Mouse (Mus musculus) MEL (cell line): Measurements from ENCODE around the gene Sumf1. TPM values are rescaled to one million over a fixed set of nuclear protein-coding genes. Genes with fewer than 3 reads are reported as not detected.

Source experiments
- DNase-seq: peaks from one replicate; pipeline ENCODE4 v3.0.0; 2011; ENCODE audit warnings: low read depth, low spot score
- H3K27ac ChIP-seq: 2 replicates; pipeline ENCODE4 v1.5.1; 2012; ENCODE audit warnings: low read depth, mild to moderate bottlenecking, control low read depth, low read length, moderate library complexity; ENCODE audit not compliant: control insufficient read depth
- H3K27me3 ChIP-seq, 2 experiments: fragments of 150-350 bp in 1 of 2; sonication (generic) in 1 of 2; 2 replicates each; pipeline ENCODE4 v1.6.1; 2012; ENCODE audit warnings: low read length in 2 of 2, mild to moderate bottlenecking in 2 of 2, improper control_type of control experiment in 1 of 2, moderate library complexity in 1 of 2; ENCODE audit not compliant: insufficient read depth in 2 of 2, control insufficient read depth in 1 of 2
- H3K36me3 ChIP-seq, 2 experiments: 2 replicates each; pipeline ENCODE4 v1.6.1; 2012 to 2014; ENCODE audit warnings: low read length in 2 of 2, improper control_type of control experiment in 1 of 2, inconsistent platforms in 1 of 2, mild to moderate bottlenecking in 1 of 2; ENCODE audit not compliant: insufficient read depth in 2 of 2, control insufficient read depth in 1 of 2
- H3K4me1 ChIP-seq, 2 experiments: fragments of 150-350 bp in 1 of 2; sonication (generic) in 1 of 2; 2 replicates each; pipeline ENCODE4 v1.6.1; 2012; ENCODE audit warnings: low read length in 2 of 2, improper control_type of control experiment in 1 of 2, mild to moderate bottlenecking in 1 of 2; ENCODE audit not compliant: insufficient read depth in 2 of 2, control insufficient read depth in 1 of 2
- H3K4me3 ChIP-seq, 2 experiments: fragments of 150-350 bp in 1 of 2; sonication (generic) in 1 of 2; 2 replicates each; pipeline ENCODE4 v1.5.1; 2012; ENCODE audit warnings: low read depth in 2 of 2, low read length in 2 of 2, mild to moderate bottlenecking in 2 of 2, moderate library complexity in 2 of 2, control low read depth in 1 of 2, improper control_type of control experiment in 1 of 2; ENCODE audit not compliant: control insufficient read depth in 1 of 2, insufficient read depth in 1 of 2
- H3K79me2 ChIP-seq: 2 replicates; pipeline ENCODE4 v1.6.1; 2012; ENCODE audit warnings: mild to moderate bottlenecking, low read length, moderate library complexity; ENCODE audit not compliant: control insufficient read depth, poor library complexity, insufficient read depth
- H3K9ac ChIP-seq: 2 replicates; pipeline ENCODE4 v1.6.1; 2012; ENCODE audit warnings: low read depth, mild to moderate bottlenecking, control low read depth, low read length, moderate library complexity; ENCODE audit not compliant: control insufficient read depth, poor library complexity, severe bottlenecking
- H3K9me3 ChIP-seq: fragments of 150-350 bp; sonication (generic); replicated peaks from 2 replicates; pipeline ENCODE4 v1.6.1; 2012; ENCODE audit warnings: mild to moderate bottlenecking, low read length, improper control_type of control experiment, moderate library complexity; ENCODE audit not compliant: insufficient read depth
- CTCF ChIP-seq, 3 experiments: IDR thresholded peaks in 2 of 3; conservative IDR thresholded peaks in 1 of 3; 2 replicates each; pipeline ENCODE4 v1.5.1; 2011 to 2012; ENCODE audit warnings: low read length in 3 of 3, low read depth in 2 of 3, mild to moderate bottlenecking in 2 of 3, improper control_type of control experiment in 1 of 3, inconsistent platforms in 1 of 3, mixed read lengths in 1 of 3, moderate library complexity in 1 of 3; ENCODE audit not compliant: control insufficient read depth in 1 of 3, insufficient read depth in 1 of 3, poor library complexity in 1 of 3, severe bottlenecking in 1 of 3
- E2F4 ChIP-seq: IDR thresholded peaks from 2 replicates; pipeline ENCODE4 v1.6.1; 2011; ENCODE audit warnings: low read depth, low read length, improper control_type of control experiment, borderline replicate concordance
- ELF1 ChIP-seq: IDR thresholded peaks from 2 replicates; pipeline ENCODE4 v1.6.1; 2014; ENCODE audit warnings: low read depth, mild to moderate bottlenecking, inconsistent platforms, low read length, improper control_type of control experiment, moderate library complexity
- ETS1 ChIP-seq: IDR thresholded peaks from 2 replicates; pipeline ENCODE4 v1.6.1; 2012; ENCODE audit warnings: low read depth, mild to moderate bottlenecking, inconsistent platforms, low read length, improper control_type of control experiment, moderate library complexity
- HCFC1 ChIP-seq: IDR thresholded peaks from 2 replicates; pipeline ENCODE4 v1.6.1; 2012; ENCODE audit warnings: low read depth, mild to moderate bottlenecking, inconsistent platforms, low read length, improper control_type of control experiment, moderate library complexity
- KAT2A ChIP-seq: conservative IDR thresholded peaks from 2 replicates; pipeline ENCODE4 v1.6.1; 2012; ENCODE audit warnings: low read depth, low read length, improper control_type of control experiment, inconsistent platforms
- MAX ChIP-seq: IDR thresholded peaks from 2 replicates; pipeline ENCODE4 v1.6.1; 2011; ENCODE audit warnings: low read length, improper control_type of control experiment
- MAZ ChIP-seq: IDR thresholded peaks from 2 replicates; pipeline ENCODE4 v1.6.1; 2012; ENCODE audit warnings: low read depth, mild to moderate bottlenecking, inconsistent platforms, low read length, improper control_type of control experiment
- MXI1 ChIP-seq: IDR thresholded peaks from 2 replicates; pipeline ENCODE4 v1.6.1; 2011; ENCODE audit warnings: mild to moderate bottlenecking, low read depth, low read length, improper control_type of control experiment
- MYC ChIP-seq: IDR thresholded peaks from 2 replicates; pipeline ENCODE4 v1.6.1; 2011; ENCODE audit warnings: low read depth, mild to moderate bottlenecking, low read length, improper control_type of control experiment, moderate library complexity
- NELFE ChIP-seq: IDR thresholded peaks from 2 replicates; pipeline ENCODE4 v1.6.1; 2011; ENCODE audit warnings: low read depth, low read length, improper control_type of control experiment
- NRF1 ChIP-seq: IDR thresholded peaks from 2 replicates; pipeline ENCODE4 v1.6.1; 2014; ENCODE audit warnings: low read depth, mild to moderate bottlenecking, inconsistent platforms, low read length, improper control_type of control experiment, moderate library complexity; ENCODE audit not compliant: poor library complexity, insufficient read depth, severe bottlenecking
- POLR2A ChIP-seq, 2 experiments: IDR thresholded peaks; 2 replicates each; pipeline ENCODE4 v1.6.1; 2011 to 2012; ENCODE audit warnings: low read length in 2 of 2, mild to moderate bottlenecking in 2 of 2, control low read depth in 1 of 2, improper control_type of control experiment in 1 of 2, low read depth in 1 of 2, moderate library complexity in 1 of 2; ENCODE audit not compliant: control insufficient read depth in 1 of 2, insufficient read depth in 1 of 2, poor library complexity in 1 of 2
- POLR2AphosphoS5 ChIP-seq: IDR thresholded peaks from 2 replicates; pipeline ENCODE4 v1.6.1; 2012; ENCODE audit warnings: low read depth, borderline replicate concordance, mild to moderate bottlenecking, inconsistent platforms, low read length, moderate library complexity, mixed read lengths
- RAD21 ChIP-seq: IDR thresholded peaks from 2 replicates; pipeline ENCODE4 v1.6.1; 2011; ENCODE audit warnings: mild to moderate bottlenecking, low read depth, low read length, improper control_type of control experiment
- SIN3A ChIP-seq: IDR thresholded peaks from 2 replicates; pipeline ENCODE4 v1.6.1; 2012; ENCODE audit warnings: low read length, improper control_type of control experiment, inconsistent platforms
- SMC3 ChIP-seq: IDR thresholded peaks from 2 replicates; pipeline ENCODE4 v1.6.1; 2011; ENCODE audit warnings: low read depth, low read length, improper control_type of control experiment
- TBP ChIP-seq: IDR thresholded peaks from 2 replicates; pipeline ENCODE4 v1.8.0; 2011; ENCODE audit warnings: low read depth, low read length, improper control_type of control experiment
- TCF12 ChIP-seq: IDR thresholded peaks from 2 replicates; pipeline ENCODE4 v1.6.1; 2014; ENCODE audit warnings: low read depth, mild to moderate bottlenecking, inconsistent platforms, low read length, improper control_type of control experiment, moderate library complexity
- UBTF ChIP-seq: IDR thresholded peaks from 2 replicates; pipeline ENCODE4 v1.6.1; 2012; ENCODE audit warnings: low read depth, mild to moderate bottlenecking, inconsistent platforms, low read length, improper control_type of control experiment, moderate library complexity, borderline replicate concordance; ENCODE audit not compliant: insufficient read depth
- USF1 ChIP-seq: IDR thresholded peaks from 2 replicates; pipeline ENCODE4 v1.6.1; 2014; ENCODE audit warnings: low read depth, mild to moderate bottlenecking, inconsistent platforms, low read length, improper control_type of control experiment, moderate library complexity
- ZC3H11A ChIP-seq: IDR thresholded peaks from 2 replicates; pipeline ENCODE4 v1.6.1; 2012; ENCODE audit warnings: low read depth, mild to moderate bottlenecking, inconsistent platforms, low read length, improper control_type of control experiment
- ZNF384 ChIP-seq: IDR thresholded peaks from 2 replicates; pipeline ENCODE4 v1.6.1; 2012; ENCODE audit warnings: low read depth, mild to moderate bottlenecking, inconsistent platforms, low read length, improper control_type of control experiment
- polyA plus RNA-seq, 2 experiments: library from polyadenylated mRNA; stranded (reverse) in 1 of 2; unstranded in 1 of 2; fragments of >175 nt in 1 of 2; fragments of >200 nt in 1 of 2; gene quantifications; 2 replicates each; pipeline versions ENCODE4 v1.2.1 to v1.2.4; 2012; ENCODE audit warnings: low replicate concordance in 2 of 2, low read depth in 1 of 2; ENCODE audit not compliant: insufficient read length in 2 of 2, insufficient read depth in 1 of 2, missing spikeins in 1 of 2
- total RNA-seq: library from RNA; depleted of rRNA; stranded (reverse); fragments of 300-350 nt; gene quantifications from 2 replicates; pipeline ENCODE4 v1.2.3, GENCODE M21; 2012

Gene Sumf1
- total and polyA plus RNA-seq, 3 experiments, result 9.4 to 11.2 TPM; not detected in 1

DNA sequence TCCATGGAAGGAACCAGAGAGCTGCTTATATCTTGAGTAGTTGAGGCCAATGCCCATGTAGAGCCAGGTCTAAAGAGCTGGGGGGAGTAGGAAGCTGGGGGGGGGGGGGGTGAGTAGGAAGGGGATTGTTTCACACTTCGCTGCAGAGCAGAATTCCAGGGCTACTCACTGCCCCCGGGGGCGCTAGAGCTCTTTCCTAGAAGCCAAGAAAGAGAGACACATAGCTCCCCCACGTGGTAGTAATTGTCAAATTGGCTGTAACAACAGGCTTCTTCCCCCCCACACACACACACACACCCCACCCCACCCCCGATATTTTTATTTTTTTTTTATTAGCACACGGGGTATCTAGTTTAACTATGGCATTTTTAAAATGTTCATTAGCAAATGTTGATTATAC, 119.8 kb downstream of the Sumf1 start:
- Histone ChIP-seq H3K79me2 (no peaks in the 10 kb centered on the region), H3K4me3 (peak overlapping the region; percentile 53 to 72)
- no peak for TF ChIP-seq MYC
- TF ChIP-seq MAX, result no peak
- TF ChIP-seq NELFE, result no peak
- peak; percentile 79 for TF ChIP-seq SIN3A
- TF ChIP-seq MXI1, result peak; percentile 81
- no peak for TF ChIP-seq TBP
- TF ChIP-seq MAZ, result peak; percentile 74; the same call in 1 of the 2 replicates
- TF ChIP-seq ZNF384, result peak; percentile 93
- TF ChIP-seq ZC3H11A, result peak; percentile 33; the same call in 1 of the 2 replicates
- no peak for TF ChIP-seq POLR2A (IDR thresholded peaks at IDR 0.05; ENCODE audit: control insufficient read depth in 1 of 2, insufficient read depth in 1 of 2, low read depth in 1 of 2, low read length in 2 of 2, poor library complexity in 1 of 2)
- TF ChIP-seq TCF12, result no peak
- TF ChIP-seq RAD21, result peak; percentile 65
- TF ChIP-seq NRF1, result no peak
- peak; percentile 58 for TF ChIP-seq SMC3
- TF ChIP-seq USF1, result peak; percentile 64
- TF ChIP-seq CTCF (IDR thresholded peaks at IDR 0.05 in 2 of 3, conservative IDR thresholded peaks at IDR 0.05 in 1 of 3; ENCODE audit: control insufficient read depth in 1 of 3, insufficient read depth in 1 of 3, low read depth in 2 of 3, low read length in 3 of 3, poor library complexity in 1 of 3, severe bottlenecking in 1 of 3), result peak; percentile 42 to 81 (median 76)
- no peak for TF ChIP-seq POLR2AphosphoS5
- TF ChIP-seq, all 39 proteins: peak for 9
- Histone ChIP-seq H3K27me3 (no peaks in the 10 kb centered on the region), H3K9ac (peak overlapping the region; percentile 57), H3K4me1 (peaks cover 0 to 11% of the 10 kb centered on the region in 2 experiments; a peak in 1 of 4 replicates), H3K27ac (peak overlapping the region; percentile 31; the same call in 1 of the 2 replicates), H3K9me3 (no peaks in the 10 kb centered on the region), H3K36me3 (peaks cover 0 to 6% of the 10 kb centered on the region in 2 experiments; a peak in 2 of 4 replicates)
- peak; percentile 92 for DNase-seq

DNA sequence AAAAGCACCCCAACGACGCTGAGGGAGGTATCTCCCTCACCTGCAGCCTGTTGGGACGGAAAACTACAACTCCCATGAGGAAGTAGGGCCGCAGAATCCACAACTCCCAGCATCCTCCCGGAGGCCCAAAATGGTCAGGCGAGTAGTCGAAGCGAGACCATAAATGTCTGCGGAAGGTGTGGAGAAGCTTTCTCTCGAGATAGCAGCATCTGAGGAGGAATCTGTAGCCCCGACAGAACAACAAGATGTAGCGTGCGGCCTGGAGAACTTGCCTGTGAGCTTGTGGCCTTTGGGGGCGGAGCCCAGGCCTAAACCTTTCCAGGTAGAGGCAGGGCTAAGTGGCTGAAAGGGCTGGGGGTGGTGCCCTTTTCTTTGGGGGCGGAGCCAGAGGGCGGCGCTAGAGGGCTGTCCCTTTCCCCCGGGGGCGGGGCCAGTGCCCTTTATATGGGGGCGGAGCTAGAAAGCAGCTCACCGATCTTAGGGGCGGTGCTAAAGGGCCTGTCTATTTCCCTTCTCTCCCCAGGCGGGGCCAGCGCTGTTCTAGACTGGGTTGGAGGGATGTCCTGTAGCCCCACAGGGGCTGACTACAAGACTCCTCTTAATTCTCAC, 120.4 kb downstream of the Sumf1 start, which contains the start of gene Setmar:
Setmar (plus strand) TSS at position 128 of the 609 bp plus-strand sequence.
- H3K36me3 ChIP-seq, result peaks cover 0 to 6% of the 10 kb centered on the region in 2 experiments; a peak in 2 of 4 replicates
- peaks cover 0 to 11% of the 10 kb centered on the region in 2 experiments; a peak in 1 of 4 replicates for H3K4me1 ChIP-seq
- no peaks in the 10 kb centered on the region for H3K9me3 ChIP-seq
- no peaks in the 10 kb centered on the region for H3K27me3 ChIP-seq
- H3K9ac ChIP-seq, result peak within 1 kb of the TSS; percentile 65
- no peak for TF ChIP-seq UBTF
- TF ChIP-seq ETS1, result no peak
- peak; percentile 84 for TF ChIP-seq KAT2A
- 0 out of 2 replicates have a peak, but pooled peaks have one; percentile 5 for TF ChIP-seq TCF12
- TF ChIP-seq MYC, result no peak
- TF ChIP-seq ELF1, result peak; percentile 61; the same call in 1 of the 2 replicates
- no peak for TF ChIP-seq SMC3
- peak in 1 of 2 experiments; percentile 51; a peak in 1 of 4 replicates for TF ChIP-seq POLR2A (IDR thresholded peaks at IDR 0.05; ENCODE audit: control insufficient read depth in 1 of 2, insufficient read depth in 1 of 2, low read depth in 1 of 2, low read length in 2 of 2, poor library complexity in 1 of 2)
- TF ChIP-seq TBP, result 0 out of 2 replicates have a peak, but pooled peaks have one; percentile 72
- peak; percentile 97 for TF ChIP-seq HCFC1
- TF ChIP-seq ZC3H11A, result no peak
- no peak for TF ChIP-seq E2F4
- H3K4me3 ChIP-seq, result peak within 1 kb of the TSS; percentile 72
- DNase-seq, result peak; percentile 92
- H3K79me2 ChIP-seq, result no peaks in the 10 kb centered on the region
- peak within 1 kb of the TSS; percentile 61 for H3K27ac ChIP-seq
